Mouse (Mus musculus): ENCODE measurements around the gene Wnk2.

- no peak for TF ChIP-seq CTCF (IDR thresholded peaks at IDR 0.05)
- TF ChIP-seq EP300 (IDR thresholded peaks at IDR 0.05) = no peak
These were observed 2.4 kb downstream of the Wnk2 start for GRCm38 (mm10) chr13:49145396-49145795.

Measured in lung, postnatal 0 days (tissue).